Mouse (Mus musculus) adrenal gland, postnatal 0 days (tissue): ENCODE results near the gene 2310033P09Rik. TPM values are rescaled to one million over a fixed set of nuclear protein-coding genes. Genes with fewer than 3 reads are reported as not detected.

Source experiments
- polyA plus RNA-seq: library from polyadenylated mRNA; unstranded; fragments of >200 nt; fragmentation: Nextera tagmentation; extraction: Ambion mirVana; gene quantifications from 2 replicates; pipeline ENCODE4 v1.2.1, GENCODE M21; 2015

2310033P09Rik gene
- 24.7 and 35.8 TPM in 2 replicates for polyA plus RNA-seq

DNA sequence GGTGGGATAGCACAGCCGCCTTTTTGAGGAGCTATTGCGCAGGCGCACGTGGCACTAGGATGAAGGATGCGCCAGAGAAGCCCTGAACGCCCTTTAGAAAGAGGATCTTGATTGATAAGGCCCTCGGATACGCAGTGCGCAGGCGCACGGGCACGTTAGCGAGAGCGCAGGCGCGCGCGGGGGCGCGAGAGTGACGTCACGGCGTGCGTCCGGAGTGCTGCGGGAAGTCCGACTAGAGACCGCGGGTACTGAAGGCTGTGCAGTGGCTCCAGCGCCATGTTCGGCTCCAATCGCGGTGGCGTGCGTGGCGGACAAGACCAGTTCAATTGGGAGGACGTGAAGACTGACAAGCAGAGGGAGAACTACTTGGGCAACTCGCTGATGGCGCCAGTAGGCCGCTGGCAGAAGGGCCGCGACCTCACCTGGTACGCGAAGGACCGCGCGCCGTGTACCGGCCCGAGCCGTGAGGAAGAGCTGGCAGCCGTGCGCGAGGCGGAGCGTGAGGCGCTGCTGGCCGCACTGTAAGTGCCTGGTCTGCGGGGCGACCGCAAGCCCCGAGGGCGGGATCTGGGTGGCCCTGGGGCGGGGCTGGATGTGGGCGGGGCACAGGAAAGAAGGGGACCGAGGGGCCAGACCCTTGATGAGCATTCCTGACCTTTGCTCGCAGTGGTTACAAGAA, at the start of gene 2310033P09Rik:
Gene 2310033P09Rik (plus strand): TSS at position 169 of the 679 bp plus-strand sequence.

DNA sequence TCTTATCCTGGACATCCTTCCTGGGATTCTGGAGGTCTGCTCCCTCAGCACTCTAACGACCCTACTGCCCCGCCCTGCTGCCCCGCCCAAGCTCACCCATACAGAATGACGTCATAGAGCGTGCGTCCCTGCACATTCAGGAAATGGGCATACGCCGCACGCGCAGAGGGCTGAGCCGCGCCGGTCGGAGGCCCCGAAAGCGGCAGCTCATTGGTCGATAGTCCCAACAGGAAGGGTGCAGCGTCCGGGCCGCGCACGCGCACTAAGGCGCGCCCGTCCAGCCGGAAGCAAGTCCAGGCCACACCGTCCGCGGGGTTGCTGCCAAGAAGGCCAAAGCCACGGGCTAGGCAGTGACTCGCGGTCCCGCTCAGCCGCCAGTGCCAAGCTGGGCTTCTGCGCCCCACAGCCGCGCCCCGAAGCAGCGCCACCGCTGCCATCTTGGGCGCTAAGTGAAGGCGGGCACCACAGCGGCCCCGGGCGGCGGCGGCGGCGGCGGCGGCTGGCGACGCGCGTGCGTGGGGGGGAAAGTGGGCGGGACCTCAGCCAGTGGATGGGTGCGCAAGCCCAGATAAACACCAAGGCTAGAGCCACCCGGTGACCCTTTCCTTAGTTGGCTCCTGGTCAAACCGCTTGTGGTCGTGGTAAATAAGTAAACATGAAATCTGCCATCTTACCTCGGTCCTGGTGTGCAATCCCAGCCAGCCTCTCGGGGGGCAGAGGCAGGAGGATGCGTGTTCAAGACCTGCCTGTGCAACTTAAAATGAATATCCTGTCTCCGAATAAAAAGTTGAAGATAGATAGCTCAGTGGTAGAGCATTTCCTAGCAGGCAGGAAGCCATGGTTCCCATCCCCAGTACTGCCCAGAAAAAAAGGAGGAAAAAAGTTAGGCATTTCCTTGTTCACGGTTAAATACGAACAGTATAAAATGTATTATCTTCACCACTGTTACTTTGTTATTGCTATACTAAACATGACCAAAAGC, 44.6 kb upstream of the 2310033P09Rik start, which contains the start of gene Iba57:
Gene Iba57 (minus strand): TSS at position 485 of the 982 bp plus-strand sequence.

DNA sequence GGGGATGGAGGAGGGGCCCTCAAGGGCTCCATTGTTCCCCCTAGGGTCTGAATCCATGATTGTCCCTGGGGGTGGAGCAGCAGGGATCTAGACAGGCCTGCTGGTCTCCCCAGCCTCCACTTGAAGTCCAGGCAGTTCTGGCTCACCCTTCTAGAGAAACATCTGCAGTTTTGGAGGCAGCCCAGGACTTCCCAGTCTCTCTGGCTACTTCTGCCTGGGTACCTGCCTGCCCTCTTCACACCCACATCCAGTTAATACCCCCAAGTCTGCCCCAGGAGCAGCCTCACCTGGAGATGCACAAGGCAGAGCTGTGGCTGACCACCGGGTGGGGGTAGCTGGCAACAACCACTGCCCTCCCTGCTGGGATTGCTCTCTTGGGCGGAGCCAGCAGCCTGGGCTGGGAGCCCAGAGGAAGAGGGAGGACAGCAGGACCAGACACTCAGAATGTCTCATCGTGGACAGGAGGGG, 25.2 kb upstream of the 2310033P09Rik start, which contains the start of gene Gjc2:
Gene Gjc2 (minus strand): TSS at position 350 of the 468 bp plus-strand sequence.

DNA sequence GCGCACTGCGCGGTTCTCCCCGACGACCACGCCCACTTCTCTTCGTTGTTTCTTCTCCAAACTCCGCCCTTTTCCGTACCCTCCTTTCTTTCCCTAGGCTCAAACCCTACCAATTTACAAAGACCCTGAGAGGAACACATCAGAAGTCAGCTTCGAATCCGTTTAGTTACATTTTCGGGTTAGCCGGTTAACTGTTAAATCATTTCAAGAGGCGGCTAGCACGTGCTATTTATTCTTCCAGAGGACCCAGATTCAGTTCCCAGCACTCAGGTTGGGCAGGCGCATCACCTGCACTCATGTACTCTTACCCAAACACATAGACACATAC, 16.1 kb upstream of the 2310033P09Rik start, which contains the start of gene Guk1:
Gene Guk1 (minus strand): TSS at position 154 of the 328 bp plus-strand sequence.

DNA sequence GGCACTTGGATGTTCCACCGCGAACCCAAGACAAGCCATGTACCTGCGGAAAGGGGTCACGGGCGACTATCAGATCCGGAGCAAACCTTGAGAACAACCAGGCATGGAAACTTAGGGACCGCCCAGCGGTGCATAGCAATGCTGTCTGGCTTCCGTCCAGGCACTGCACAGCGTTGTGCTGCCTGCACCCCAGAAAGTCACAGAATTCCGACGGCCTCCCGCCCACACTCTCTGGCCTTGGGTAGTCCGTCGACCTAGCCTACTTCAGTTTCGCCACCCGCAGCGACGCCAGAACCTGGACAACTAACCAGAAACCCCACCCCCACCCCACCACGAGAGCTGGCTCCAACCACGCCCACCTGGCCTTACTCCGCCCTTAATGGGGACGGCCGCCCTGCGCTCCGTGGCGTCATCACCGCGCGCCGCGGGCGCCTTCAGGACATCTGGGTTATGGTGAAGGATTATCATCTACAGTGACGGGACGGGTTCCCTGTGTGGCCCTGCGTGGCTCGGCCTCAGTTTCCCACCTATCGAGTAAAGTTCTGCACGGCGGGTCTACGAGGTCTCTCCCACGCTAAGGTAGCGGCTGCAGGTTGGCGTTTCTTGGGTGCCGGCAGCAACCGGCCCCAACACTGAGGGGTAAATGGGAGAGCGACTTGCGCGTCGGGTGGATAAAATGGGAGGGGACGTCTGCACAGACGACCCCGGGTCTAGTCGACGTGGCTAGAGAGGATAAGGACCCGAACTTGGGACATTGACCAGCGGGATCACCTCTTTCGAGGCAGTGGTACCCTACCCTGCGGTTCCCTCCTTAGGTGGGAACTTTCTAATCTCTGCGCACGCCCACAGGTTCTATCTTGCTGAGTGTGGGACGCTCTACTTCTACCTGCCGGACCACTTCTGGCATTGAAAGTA, 5.8 kb upstream of the 2310033P09Rik start, which contains the start of gene Mrpl55:
Gene Mrpl55 (plus strand): TSS at position 406 of the 915 bp plus-strand sequence.

DNA sequence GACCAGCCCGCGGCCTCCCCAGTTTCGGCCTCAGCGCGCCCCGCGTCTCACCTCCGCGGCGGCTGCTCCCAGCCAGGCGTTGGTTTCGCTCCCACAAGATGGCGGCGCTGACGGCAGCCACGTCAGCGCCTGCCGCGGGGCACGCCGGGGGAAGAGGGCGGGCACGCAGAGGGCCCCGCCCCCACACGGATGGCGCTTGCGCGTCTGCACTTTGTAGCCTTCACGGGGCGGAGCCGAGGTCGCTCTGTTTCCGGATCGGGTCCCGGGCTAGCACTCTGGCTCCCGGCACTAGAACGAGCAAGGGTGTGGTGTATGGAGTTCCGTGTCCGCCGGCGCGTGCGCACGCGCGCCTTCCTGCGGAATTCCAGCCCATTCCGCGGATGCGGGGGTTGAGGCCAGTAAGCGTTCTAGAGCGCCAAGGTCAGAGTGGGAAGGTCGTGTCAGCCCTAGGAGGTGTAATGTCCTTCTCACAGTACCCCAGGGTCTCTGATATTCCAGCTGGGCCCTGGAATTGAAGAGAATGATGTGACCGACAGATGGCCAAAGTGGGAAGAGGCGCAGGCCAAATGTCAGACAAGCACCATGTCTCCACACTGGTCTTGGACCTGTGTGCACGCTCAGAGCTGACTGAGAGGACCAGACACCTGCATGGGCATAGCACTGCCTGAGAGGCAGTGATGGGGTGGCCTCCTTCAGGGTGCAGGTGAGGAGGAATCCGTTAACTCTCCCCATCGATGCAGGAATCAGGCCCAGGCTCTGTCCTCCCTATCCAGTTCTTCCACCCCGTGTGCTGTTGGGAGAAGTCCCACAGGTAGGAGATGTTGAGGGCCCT, 20.2 kb downstream of the 2310033P09Rik start, which contains the start of gene Arf1:
Gene Arf1 (minus strand): TSS at position 149 of the 832 bp plus-strand sequence.

Other genes with a start within 250 kb of the 2310033P09Rik start
- gene Trim11, start 230.2 kb upstream of the 2310033P09Rik start, polyA plus RNA-seq, result 10.5 and 18.0 TPM in 2 replicates
- gene Obscn, start 71.9 kb upstream of the 2310033P09Rik start, polyA plus RNA-seq, result 1.1 and 1.2 TPM in 2 replicates
- gene Iba57, start 44.6 kb upstream of the 2310033P09Rik start, polyA plus RNA-seq, result 7.5 and 10.7 TPM in 2 replicates
- gene Gjc2, start 25.1 kb upstream of the 2310033P09Rik start, polyA plus RNA-seq, result 1.0 and 3.1 TPM in 2 replicates
- gene Guk1, start 16.1 kb upstream of the 2310033P09Rik start, polyA plus RNA-seq, result 126 and 155 TPM in 2 replicates
- gene Mrpl55, start 5.8 kb upstream of the 2310033P09Rik start, polyA plus RNA-seq, result 89.0 and 102 TPM in 2 replicates
- 427 and 542 TPM in 2 replicates for gene Arf1, start 19.9 kb downstream of the 2310033P09Rik start, polyA plus RNA-seq
- not detected in 2 replicates for gene Wnt3a, start 82.4 kb downstream of the 2310033P09Rik start, polyA plus RNA-seq
- gene Wnt9a, start 98.6 kb downstream of the 2310033P09Rik start, polyA plus RNA-seq, result 2.5 and 3.6 TPM in 2 replicates
- not detected in 2 replicates for gene Prss38, start 167.3 kb downstream of the 2310033P09Rik start, polyA plus RNA-seq
- gene Jmjd4, start 241.7 kb downstream of the 2310033P09Rik start, polyA plus RNA-seq, result 4.7 and 5.4 TPM in 2 replicates
- gene Snap47, start 242.9 kb downstream of the 2310033P09Rik start, polyA plus RNA-seq, result 115 and 121 TPM in 2 replicates